7 mouse cellular contexts compared by ENCODE assay signal in genomic region chr9:110205526-110206404, GRCm38 (mm10). TPM values are rescaled to one million over a fixed set of nuclear protein-coding genes. Genes with fewer than 3 reads are reported as not detected.
A peak's percentile ranks its signal among the peaks of the same experiment; 100 is the strongest.
DNase-seq lines count a peak whose midpoint lies in the region; ATAC-seq lines count a peak whose summit lies in the region.

No protein-coding gene starts in this region.

- no peaks in the 10 kb centered on the region for H3K27me3 ChIP-seq in midbrain, embryonic 14.5 days (ENCODE audit: control insufficient read depth, insufficient read depth, low read length)

- H3K36me3 ChIP-seq in midbrain, embryonic 14.5 days (ENCODE audit: control insufficient read depth, insufficient read depth, low read length) = peaks cover 82% of the 10 kb centered on the region

- no peaks in the 10 kb centered on the region for H3K9me3 ChIP-seq in midbrain, embryonic 14.5 days (ENCODE audit: control insufficient read depth, low read length)

- 23% methylated on average over 15 of the region's 15 CpGs for WGBS in midbrain, embryonic 14.5 days

- DNase-seq in cerebellum, postnatal 10 days = peak; percentile 32 to 52
- peak; percentile 85 for DNase-seq in fibroblast of lung, adult 2 months (ENCODE audit: low read depth)
- peak; percentile 64 to 77 for DNase-seq in layer of hippocampus, adult 8-10 months (ENCODE audit: low spot score in 2 of 2)
- DNase-seq in midbrain, embryonic 14.5 days = peak; percentile 81
- no peak for DNase-seq in kidney, adult 18-20 months
- no peak for DNase-seq in thymus, postnatal 10 days (ENCODE audit: low spot score in 2 of 2)
- DNase-seq in kidney, adult 9 months = no peak

- no peak overlapping the region; the same call in 1 of the 2 replicates for H3K9ac ChIP-seq in midbrain, embryonic 14.5 days (replicated peaks; ENCODE audit: low read length)

- ATAC-seq in midbrain, embryonic 14.5 days (ENCODE audit: low FRiP score, low TSS enrichment) = peak; percentile 71

- no peak overlapping the region for H3K4me3 ChIP-seq in midbrain, embryonic 14.5 days (replicated peaks; ENCODE audit: low read depth, low read length)

- H3K27ac ChIP-seq in midbrain, embryonic 14.5 days (replicated peaks; ENCODE audit: low read depth, low read length) = peak overlapping the region; percentile 82

- 0 out of 2 replicates have a peak, but pooled peaks cover 7% of the 10 kb centered on the region for H3K4me1 ChIP-seq in midbrain, embryonic 14.5 days (ENCODE audit: control insufficient read depth, insufficient read depth, low read length)

- no peak overlapping the region for H3K4me2 ChIP-seq in midbrain, embryonic 14.5 days (ENCODE audit: low read length)

RNA-seq across cellular contexts. Expression of gene Cspg5, which starts 37.8 kb away (rescaled TPM):
- total RNA-seq in layer of hippocampus, adult 8-10 months (2022) = 100 to 1,000 TPM; 256 to 334 (median 299) TPM
- polyA plus RNA-seq in midbrain, embryonic 14.5 days (2014; fragmentation: Nextera tagmentation; extraction: Ambion mirVana) = 105 and 178 TPM in 2 replicates

Comparison
In these comparisons a context has a peak if more than half of its experiments do, and no peak if none do; other contexts are left out.
1. DNase-seq: peak in cerebellum, postnatal 10 days (2 of 2), fibroblast of lung, adult 2 months (single experiment), layer of hippocampus, adult 8-10 months (2 of 2) and midbrain, embryonic 14.5 days (single experiment); none in kidney, adult 18-20 months (single experiment), thymus, postnatal 10 days (0 of 2) and kidney, adult 9 months (single experiment).